Mouse (Mus musculus) CH12.LX (cell line): ENCODE measurements around the gene Dzip3. TPM values are rescaled to one million over a fixed set of nuclear protein-coding genes. Genes with fewer than 3 reads are reported as not detected.

Experiments used
- DNase-seq: peaks from one replicate; pipeline ENCODE4 v3.0.0-alpha.2; 2013; ENCODE audit errors: extremely low read depth
- H3K27ac ChIP-seq: 2 replicates; pipeline ENCODE4 v1.5.1; 2012; ENCODE audit warnings: low read depth, mild to moderate bottlenecking, control low read depth, moderate library complexity; ENCODE audit not compliant: insufficient read depth
- H3K27me3 ChIP-seq: replicated peaks from 2 replicates; pipeline ENCODE3; 2012; ENCODE audit warnings: inconsistent platforms
- H3K36me3 ChIP-seq, 2 experiments: replicated peaks in 1 of 2; 2 replicates each; pipeline versions ENCODE3 to v1.6.1; 2012; ENCODE audit warnings: inconsistent platforms in 1 of 2, low read length in 1 of 2, mild to moderate bottlenecking in 1 of 2, mixed read lengths in 1 of 2, moderate library complexity in 1 of 2; ENCODE audit not compliant: control insufficient read depth in 1 of 2, insufficient read depth in 1 of 2
- H3K4me1 ChIP-seq, 2 experiments: 2 replicates each; pipeline ENCODE4 v1.6.1; 2012; ENCODE audit warnings: inconsistent platforms in 1 of 2, moderate library complexity in 1 of 2; ENCODE audit not compliant: insufficient read depth in 2 of 2, control insufficient read depth in 1 of 2
- H3K4me2 ChIP-seq: 2 replicates; pipeline ENCODE4 v1.6.1; 2012; ENCODE audit warnings: low read depth, mild to moderate bottlenecking, control low read depth; ENCODE audit not compliant: poor library complexity, insufficient read depth, severe bottlenecking
- H3K4me3 ChIP-seq, 3 experiments: fragments of 150-350 bp in 1 of 3; sonication (generic) in 1 of 3; replicated peaks in 1 of 3; 2 replicates each; pipeline versions ENCODE3 to v1.5.1; 2011 to 2012; ENCODE audit warnings: low read depth in 2 of 3, low read length in 2 of 3, mild to moderate bottlenecking in 2 of 3, moderate library complexity in 2 of 3, control low read depth in 1 of 3, improper control_type of control experiment in 1 of 3, inconsistent platforms in 1 of 3, mixed read lengths in 1 of 3; ENCODE audit not compliant: poor library complexity in 1 of 3
- H3K79me2 ChIP-seq: replicated peaks from 2 replicates; pipeline ENCODE4 v1.6.1; 2012; ENCODE audit warnings: mild to moderate bottlenecking, moderate library complexity; ENCODE audit not compliant: control insufficient read depth, poor library complexity, insufficient read depth, severe bottlenecking; ENCODE audit errors: extremely low read depth
- H3K9ac ChIP-seq: 2 replicates; pipeline ENCODE4 v1.6.1; 2012; ENCODE audit warnings: low read depth, mild to moderate bottlenecking, control low read depth, moderate library complexity; ENCODE audit not compliant: insufficient read depth
- H3K9me3 ChIP-seq: replicated peaks from 2 replicates; pipeline ENCODE3; 2012; ENCODE audit warnings: low read length, inconsistent platforms, mixed read lengths
- BHLHE40 ChIP-seq: IDR thresholded peaks from 2 replicates; pipeline ENCODE4 v1.6.1; 2011; ENCODE audit warnings: mild to moderate bottlenecking, low read depth, low read length, improper control_type of control experiment
- CTCF ChIP-seq, 2 experiments: IDR thresholded peaks in 1 of 2; conservative IDR thresholded peaks in 1 of 2; 2 replicates each; pipeline ENCODE4 v1.5.1; 2011 to 2012; ENCODE audit warnings: low read depth in 2 of 2, low read length in 2 of 2, improper control_type of control experiment in 1 of 2, inconsistent platforms in 1 of 2, mild to moderate bottlenecking in 1 of 2, moderate library complexity in 1 of 2
- E2F4 ChIP-seq: IDR thresholded peaks from 2 replicates; pipeline ENCODE4 v1.6.1; 2011; ENCODE audit warnings: low read depth, low read length, improper control_type of control experiment; ENCODE audit not compliant: insufficient replicate concordance
- ELF1 ChIP-seq: IDR thresholded peaks from 2 replicates; pipeline ENCODE4 v1.6.1; 2014; ENCODE audit warnings: low read depth, mild to moderate bottlenecking, inconsistent platforms, low read length, improper control_type of control experiment
- EP300 ChIP-seq: IDR thresholded peaks from 2 replicates; pipeline ENCODE4 v1.6.1; 2011; ENCODE audit warnings: low read length, improper control_type of control experiment
- ETS1 ChIP-seq: conservative IDR thresholded peaks from 2 replicates; pipeline ENCODE4 v1.6.1; 2012; ENCODE audit warnings: low read depth, mild to moderate bottlenecking, inconsistent platforms, low read length, improper control_type of control experiment, moderate library complexity
- IRF4 ChIP-seq: IDR thresholded peaks from 2 replicates; pipeline ENCODE4 v1.6.1; 2014; ENCODE audit warnings: low read depth, mild to moderate bottlenecking, inconsistent platforms, low read length, improper control_type of control experiment
- KAT2A ChIP-seq: IDR thresholded peaks from 2 replicates; pipeline ENCODE4 v1.6.1; 2012; ENCODE audit warnings: low read length, improper control_type of control experiment, inconsistent platforms; ENCODE audit not compliant: insufficient replicate concordance
- MAFK ChIP-seq: IDR thresholded peaks from 2 replicates; pipeline ENCODE4 v1.6.1; 2011; ENCODE audit warnings: low read length, improper control_type of control experiment; ENCODE audit not compliant: insufficient replicate concordance
- MAX ChIP-seq: IDR thresholded peaks from 2 replicates; pipeline ENCODE4 v1.6.1; 2011; ENCODE audit warnings: low read length, improper control_type of control experiment
- MXI1 ChIP-seq: IDR thresholded peaks from 2 replicates; pipeline ENCODE4 v1.6.1; 2011; ENCODE audit warnings: mild to moderate bottlenecking, low read depth, low read length, improper control_type of control experiment
- MYC ChIP-seq: IDR thresholded peaks from 2 replicates; pipeline ENCODE4 v1.6.1; 2011; ENCODE audit warnings: low read depth, mild to moderate bottlenecking, improper control_type of control experiment, low read length
- NRF1 ChIP-seq: IDR thresholded peaks from 2 replicates; pipeline ENCODE4 v1.6.1; 2014; ENCODE audit warnings: low read depth, mild to moderate bottlenecking, inconsistent platforms, low read length, improper control_type of control experiment, moderate library complexity
- POLR2AphosphoS2 ChIP-seq: IDR thresholded peaks from 2 replicates; pipeline ENCODE4 v1.6.1; 2011; ENCODE audit warnings: low read depth, low read length, improper control_type of control experiment
- RAD21 ChIP-seq: IDR thresholded peaks from 2 replicates; pipeline ENCODE4 v1.6.1; 2011; ENCODE audit warnings: low read depth, mild to moderate bottlenecking, low read length, improper control_type of control experiment, moderate library complexity
- RCOR1 ChIP-seq: conservative IDR thresholded peaks from 2 replicates; pipeline ENCODE4 v1.6.1; 2012; ENCODE audit warnings: low read depth, mild to moderate bottlenecking, inconsistent platforms, low read length, improper control_type of control experiment
- SMC3 ChIP-seq: IDR thresholded peaks from 2 replicates; pipeline ENCODE4 v1.6.1; 2011; ENCODE audit warnings: low read depth, low read length, improper control_type of control experiment
- TCF12 ChIP-seq: IDR thresholded peaks from 2 replicates; pipeline ENCODE4 v1.6.1; 2014; ENCODE audit warnings: low read depth, mild to moderate bottlenecking, inconsistent platforms, low read length, improper control_type of control experiment
- UBTF ChIP-seq: IDR thresholded peaks from 2 replicates; pipeline ENCODE4 v1.6.1; 2012; ENCODE audit warnings: low read depth, mild to moderate bottlenecking, inconsistent platforms, low read length, improper control_type of control experiment, moderate library complexity
- ZC3H11A ChIP-seq: IDR thresholded peaks from 2 replicates; pipeline ENCODE4 v1.6.1; 2012; ENCODE audit warnings: low read depth, mild to moderate bottlenecking, inconsistent platforms, low read length, improper control_type of control experiment
- ZKSCAN1 ChIP-seq: IDR thresholded peaks from 2 replicates; pipeline ENCODE4 v1.6.1; 2012; ENCODE audit warnings: low read depth, inconsistent platforms, low read length, improper control_type of control experiment, borderline replicate concordance
- ZMIZ1 ChIP-seq: IDR thresholded peaks from 2 replicates; pipeline ENCODE4 v1.6.1; 2012; ENCODE audit warnings: low read depth, mild to moderate bottlenecking, inconsistent platforms, low read length, improper control_type of control experiment
- ZNF384 ChIP-seq: IDR thresholded peaks from 2 replicates; pipeline ENCODE4 v1.6.1; 2012; ENCODE audit warnings: low read depth, low read length, improper control_type of control experiment, inconsistent platforms
- dilution Hi-C: fragments of 300-500 bp; cut with MboI; formaldehyde crosslinking; loops from 2 replicates; pipeline ENCODE4 v1.14.3; 2020; ENCODE audit warnings: low sequenced_read_pairs; ENCODE audit not compliant: extremely low pct_unique_long_range_greater_than_20kb, extremely low pct_ligation_motif_present
- in situ Hi-C: fragments of 300-500 bp; cut with MboI; formaldehyde crosslinking; loops from 3 replicates; pipeline ENCODE4 v1.14.3; 2019; ENCODE audit warnings: low sequenced_read_pairs, low pct_ligation_motif_present, low pct_unique_long_range_greater_than_20kb, mixed read lengths
- polyA plus RNA-seq: library from polyadenylated mRNA; unstranded; fragments of >175 nt; gene quantifications from 2 replicates; pipeline ENCODE4 v1.2.1, GENCODE M21; 2012; ENCODE audit warnings: low read depth; ENCODE audit not compliant: insufficient read length
- total RNA-seq, 2 experiments: library from RNA; depleted of rRNA; stranded (reverse); fragments of 300-350 nt in 1 of 2; fragments of >200 nt in 1 of 2; gene quantifications; 2 replicates each; pipeline ENCODE4 v1.2.3; 2012 to 2014

The Dzip3 gene
- total and polyA plus RNA-seq, 3 experiments: 17.0 to 31.6 (median 17.0) TPM

DNA sequence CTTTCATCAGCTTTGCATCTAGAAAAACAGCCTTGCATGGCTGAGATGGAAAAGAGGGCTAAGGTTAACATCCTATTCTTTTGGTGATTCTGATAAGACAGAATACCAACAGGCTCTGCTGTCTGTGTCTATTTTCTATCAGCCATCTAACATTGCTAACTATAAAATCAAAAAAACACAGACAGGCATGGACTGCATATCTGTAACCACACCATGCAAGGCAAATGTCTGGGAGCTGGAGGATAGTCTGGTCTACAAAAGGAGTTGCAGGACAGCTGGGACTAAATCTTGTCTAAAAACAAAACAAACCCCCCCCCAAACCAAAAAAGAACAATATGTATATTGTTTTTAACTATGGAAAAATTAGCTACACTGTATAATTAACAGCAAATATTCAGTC lies 14.0 kb downstream of the Dzip3 start:
- H3K9ac ChIP-seq: no peak overlapping the region
- no peaks in the 10 kb centered on the region for H3K27me3 ChIP-seq
- H3K79me2 ChIP-seq: no peaks in the 10 kb centered on the region
- no peak for DNase-seq
- H3K36me3 ChIP-seq: peaks cover 2 to 23% of the 10 kb centered on the region in 2 experiments
- no peak overlapping the region for H3K4me3 ChIP-seq
- in situ Hi-C loops: no loop called here
- H3K4me2 ChIP-seq: no peak overlapping the region
- TF ChIP-seq MAX (no peak), MYC (no peak), ZC3H11A (no peak), RAD21 (no peak), RCOR1 (no peak), TCF12 (no peak), CTCF (conservative IDR thresholded peaks at IDR 0.05 in 1 of 2, IDR thresholded peaks at IDR 0.05 in 1 of 2; ENCODE audit: low read depth in 2 of 2, low read length in 2 of 2) (no peak), POLR2AphosphoS2 (no peak), BHLHE40 (no peak), EP300 (no peak), E2F4 (no peak), ZKSCAN1 (no peak), MXI1 (no peak), MAFK (no peak), KAT2A (no peak), IRF4 (no peak), UBTF (no peak), SMC3 (no peak), ZMIZ1 (no peak)
- H3K27ac ChIP-seq: no peak overlapping the region
- peaks cover 0 to 4% of the 10 kb centered on the region in 2 experiments; a peak in 2 of 4 replicates for H3K4me1 ChIP-seq
- dilution Hi-C loops: no loop called here
- H3K9me3 ChIP-seq: no peaks in the 10 kb centered on the region

DNA sequence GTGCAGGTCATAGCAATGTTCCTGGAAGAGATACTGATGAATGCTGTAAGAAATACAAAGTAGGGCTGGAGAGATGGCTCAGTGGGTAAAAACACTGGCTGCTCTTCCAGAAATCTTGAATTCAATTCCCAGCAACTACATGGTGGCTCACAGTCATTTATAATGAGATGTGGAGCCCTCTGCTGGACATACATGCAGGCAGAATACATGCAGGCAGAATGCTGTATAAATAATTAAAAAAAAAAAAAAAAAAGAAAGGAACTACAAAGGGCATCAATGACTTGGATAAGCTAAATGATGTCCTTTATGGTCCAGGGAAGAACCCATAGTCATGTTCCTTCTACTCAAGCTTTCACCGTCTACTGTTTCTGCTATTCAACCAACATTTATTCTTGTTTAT lies 20.4 kb downstream of the Dzip3 start:
- Histone ChIP-seq H3K27me3 (no peaks in the 10 kb centered on the region), H3K4me3 (no peak overlapping the region), H3K36me3 (peaks cover 3 to 29% of the 10 kb centered on the region in 2 experiments), H3K27ac (no peak overlapping the region), H3K9me3 (no peaks in the 10 kb centered on the region), H3K4me2 (no peak overlapping the region), H3K4me1 (no peaks in the 10 kb centered on the region), H3K9ac (no peak overlapping the region), H3K79me2 (no peaks in the 10 kb centered on the region)
- in situ Hi-C loops: no loop called here
- DNase-seq: peak; percentile 54
- dilution Hi-C loops: no loop called here
- TF ChIP-seq SMC3 (peak; percentile 8; the same call in 1 of the 2 replicates), ZNF384 (peak; percentile 79), ELF1 (no peak), NRF1 (no peak), CTCF (conservative IDR thresholded peaks at IDR 0.05 in 1 of 2, IDR thresholded peaks at IDR 0.05 in 1 of 2; ENCODE audit: low read depth in 2 of 2, low read length in 2 of 2) (peak; percentile 29 to 55; a peak in 3 of 4 replicates), ETS1 (no peak)
